20 mouse cellular contexts compared by ENCODE assay signal in the genomic region with DNA sequence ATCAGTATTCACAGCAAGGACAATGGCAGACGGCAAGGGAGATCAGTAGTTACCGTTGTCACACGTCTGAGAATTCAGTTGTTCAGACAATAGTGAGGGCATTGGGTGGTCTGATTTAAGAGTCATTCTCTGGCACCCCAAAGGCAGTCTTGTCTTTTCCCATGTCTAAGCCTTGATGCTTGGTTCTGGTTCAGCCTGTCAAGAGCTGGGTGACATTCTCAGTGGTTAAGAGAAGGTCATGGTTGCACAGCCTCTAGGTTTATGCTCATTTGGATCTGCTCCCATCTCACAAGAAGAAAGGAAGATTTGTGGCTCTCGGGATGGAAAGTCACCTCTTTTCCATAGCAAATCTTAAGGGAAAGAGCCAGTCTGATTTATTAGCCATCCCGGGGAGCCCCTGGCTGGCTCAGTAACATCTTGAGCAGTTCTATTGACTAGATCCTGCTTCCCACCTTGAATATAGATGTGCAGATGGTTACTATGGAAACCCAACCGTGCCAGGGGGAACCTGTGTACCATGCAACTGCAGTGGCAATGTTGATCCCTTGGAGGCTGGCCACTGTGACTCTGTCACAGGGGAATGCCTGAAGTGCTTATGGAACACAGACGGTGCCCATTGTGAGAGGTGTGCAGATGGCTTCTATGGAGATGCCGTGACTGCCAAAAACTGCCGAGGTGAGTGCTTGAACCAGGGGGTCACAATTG.
DNase-seq lines count a peak whose midpoint lies in the region; ATAC-seq and TF ChIP-seq lines count a peak whose summit lies in the region.
"Had no signal": no experiment of that assay in that cellular context is flagged by ENCODE, and none has a peak within 500 bp of the region (broad histone marks: within the 10 kb centered on the region; RNA-seq: fewer than 3 reads in every experiment).

No protein-coding gene starts in this region.

- H3K9ac ChIP-seq in midbrain, embryonic 13.5 days (replicated peaks): no peak overlapping the region
- H3K9ac ChIP-seq in hindbrain, embryonic 15.5 days: no peak overlapping the region
- no peak overlapping the region for H3K9ac ChIP-seq in neural tube, embryonic 14.5 days (replicated peaks; ENCODE audit: low read depth, low read length)
- H3K9ac ChIP-seq: embryonic facial prominence, embryonic 12.5 days had no signal

- H3K4me1 ChIP-seq in midbrain, embryonic 13.5 days (replicated peaks): 0 out of 2 replicates have a peak, but pooled peaks cover 4% of the 10 kb centered on the region
- no peaks in the 10 kb centered on the region for H3K4me1 ChIP-seq in midbrain, embryonic 10.5 days
- 0 out of 2 replicates have a peak, but pooled peaks cover 4% of the 10 kb centered on the region for H3K4me1 ChIP-seq in hindbrain, embryonic 15.5 days (replicated peaks)
- H3K4me1 ChIP-seq in neural tube, embryonic 14.5 days (ENCODE audit: control insufficient read depth, insufficient read depth, low read length): no peaks in the 10 kb centered on the region; the same call in 1 of the 2 replicates
- H3K4me1 ChIP-seq: embryonic facial prominence, embryonic 12.5 days had no signal

- 72% methylated on average over 9 of the region's 9 CpGs for WGBS in midbrain, embryonic 13.5 days
- 94% methylated on average over 9 of the region's 9 CpGs for WGBS in midbrain, embryonic 10.5 days
- WGBS in hindbrain, embryonic 15.5 days: 45% methylated on average over 9 of the region's 9 CpGs
- WGBS in neural tube, embryonic 14.5 days: 34% methylated on average over 9 of the region's 9 CpGs

- H3K9me3 ChIP-seq in midbrain, embryonic 13.5 days: no peaks in the 10 kb centered on the region
- no peaks in the 10 kb centered on the region for H3K9me3 ChIP-seq in midbrain, embryonic 10.5 days (replicated peaks)
- no peaks in the 10 kb centered on the region for H3K9me3 ChIP-seq in hindbrain, embryonic 15.5 days
- H3K9me3 ChIP-seq in neural tube, embryonic 14.5 days (ENCODE audit: control insufficient read depth, low read length): no peaks in the 10 kb centered on the region
- H3K9me3 ChIP-seq: embryonic facial prominence, embryonic 12.5 days had no signal

- peaks cover 12% of the 10 kb centered on the region for H3K36me3 ChIP-seq in midbrain, embryonic 13.5 days
- H3K36me3 ChIP-seq in midbrain, embryonic 10.5 days: peaks cover 88% of the 10 kb centered on the region
- no peaks in the 10 kb centered on the region; the same call in 1 of the 2 replicates for H3K36me3 ChIP-seq in hindbrain, embryonic 15.5 days
- H3K36me3 ChIP-seq in neural tube, embryonic 14.5 days (ENCODE audit: control insufficient read depth, insufficient read depth, low read length): 0 out of 2 replicates have a peak, but pooled peaks cover 7% of the 10 kb centered on the region
- H3K36me3 ChIP-seq: embryonic facial prominence, embryonic 12.5 days had no signal

- no peak overlapping the region for H3K4me2 ChIP-seq in midbrain, embryonic 13.5 days (replicated peaks)
- no peak overlapping the region for H3K4me2 ChIP-seq in hindbrain, embryonic 15.5 days
- no peak overlapping the region for H3K4me2 ChIP-seq in neural tube, embryonic 14.5 days (ENCODE audit: low read depth, low read length)
- H3K4me2 ChIP-seq: embryonic facial prominence, embryonic 12.5 days had no signal

- TF ChIP-seq POLR2A in brain, embryonic 14.5 days (IDR thresholded peaks at IDR 0.05; ENCODE audit: borderline replicate concordance, extremely low read depth, insufficient read depth, insufficient read length, poor library complexity, severe bottlenecking): no peak

- no peak for TF ChIP-seq CTCF in brain, embryonic 14.5 days (IDR thresholded peaks at IDR 0.05; ENCODE audit: borderline replicate concordance, extremely low read depth, insufficient read depth, insufficient read length)

- H3K27me3 ChIP-seq in midbrain, embryonic 13.5 days: no peaks in the 10 kb centered on the region
- H3K27me3 ChIP-seq in midbrain, embryonic 10.5 days (ENCODE audit: low read depth, poor library complexity, severe bottlenecking): no peaks in the 10 kb centered on the region
- H3K27me3 ChIP-seq in hindbrain, embryonic 15.5 days: no peaks in the 10 kb centered on the region
- no peaks in the 10 kb centered on the region for H3K27me3 ChIP-seq in neural tube, embryonic 14.5 days (ENCODE audit: control insufficient read depth, insufficient read depth, low read length)
- H3K27me3 ChIP-seq: embryonic facial prominence, embryonic 12.5 days had no signal

- no peak for DNase-seq in midbrain, embryonic 10.5 days (ENCODE audit: low spot score)
- DNase-seq in brain, embryonic 14.5 days (ENCODE audit: low read depth): peak; percentile 33
- no peak for DNase-seq in heart, adult 8-10 months (ENCODE audit: low spot score)
- DNase-seq in left cerebral cortex, adult 11 months (ENCODE audit: low spot score): no peak
- DNase-seq: adrenal gland, adult 8-10 months; cerebellum, adult 9-11 months; gastrocnemius, postnatal 10 days; heart, adult 18-20 months; kidney, adult 11 months; left cerebral cortex, postnatal 4 days; liver had no signal

- peak; percentile 48; the same call in 1 of the 2 replicates for ATAC-seq in midbrain, embryonic 13.5 days
- ATAC-seq in hindbrain, embryonic 15.5 days (ENCODE audit: low FRiP score, low read depth): peak; percentile 81
- ATAC-seq in neural tube, embryonic 14.5 days (ENCODE audit: low read depth): peak; percentile 95
- ATAC-seq: lung, postnatal 0 days had no signal

- H3K4me3 ChIP-seq in midbrain, embryonic 13.5 days (replicated peaks): no peak overlapping the region
- no peak overlapping the region for H3K4me3 ChIP-seq in midbrain, embryonic 10.5 days
- no peak overlapping the region for H3K4me3 ChIP-seq in hindbrain, embryonic 15.5 days
- H3K4me3 ChIP-seq in neural tube, embryonic 14.5 days (ENCODE audit: low read depth, low read length): no peak overlapping the region
- H3K4me3 ChIP-seq: embryonic facial prominence, embryonic 12.5 days; erythroblast, embryonic 14.5 days; layer of hippocampus, adult 2 months; left cerebral cortex, adult 2 months had no signal

- no peak overlapping the region for H3K27ac ChIP-seq in midbrain, embryonic 13.5 days
- no peak overlapping the region for H3K27ac ChIP-seq in midbrain, embryonic 10.5 days (replicated peaks)
- no peak overlapping the region for H3K27ac ChIP-seq in hindbrain, embryonic 15.5 days (replicated peaks)
- H3K27ac ChIP-seq in neural tube, embryonic 14.5 days (ENCODE audit: low read depth, low read length): 0 out of 2 replicates have a peak overlapping the region, but pooled peaks have one; percentile 23
- H3K27ac ChIP-seq: embryonic facial prominence, embryonic 12.5 days; kidney, postnatal 0 days; layer of hippocampus, adult 2 months; left cerebral cortex, adult 2 months had no signal
